Mouse (Mus musculus) erythroblast, embryonic 14.5 days (primary cell): ENCODE data around the gene Erich6. TPM values are rescaled to one million over a fixed set of nuclear protein-coding genes. Genes with fewer than 3 reads are reported as not detected.

Experiments
- H3K27me3 ChIP-seq: 2 replicates; pipeline ENCODE4 v1.6.1; 2012; ENCODE audit warnings: inconsistent platforms; ENCODE audit not compliant: control insufficient read depth
- H3K36me3 ChIP-seq: 2 replicates; pipeline ENCODE4 v1.6.1; 2012; ENCODE audit warnings: mild to moderate bottlenecking, inconsistent platforms; ENCODE audit not compliant: control insufficient read depth
- H3K4me1 ChIP-seq: 2 replicates; pipeline ENCODE4 v1.6.1; 2012; ENCODE audit warnings: inconsistent platforms; ENCODE audit not compliant: control insufficient read depth
- H3K4me3 ChIP-seq: replicated peaks from 2 replicates; pipeline ENCODE3; 2012; ENCODE audit warnings: moderate library complexity, mild to moderate bottlenecking, inconsistent platforms
- H3K9me3 ChIP-seq: 2 replicates; pipeline ENCODE4 v1.6.1; 2012; ENCODE audit warnings: low read length, inconsistent platforms, mixed read lengths; ENCODE audit not compliant: control insufficient read depth
- GATA1 ChIP-seq: IDR thresholded peaks from 2 replicates; pipeline ENCODE4 v1.6.1; 2012; ENCODE audit warnings: low read length, inconsistent platforms, mixed read lengths
- TAL1 ChIP-seq: IDR thresholded peaks from 3 replicates; pipeline ENCODE4 v1.6.1; 2012; ENCODE audit warnings: low read length, inconsistent platforms, mixed read lengths
- polyA plus RNA-seq: library from polyadenylated mRNA; stranded (reverse); fragments of >175 nt; gene quantifications from 2 replicates; pipeline ENCODE4 v1.2.3, GENCODE M21; 2012

Erich6 gene
- polyA plus RNA-seq, 1 experiment, result not detected

GRCm38 (mm10) chr3:58678384-58678783 lies 41.4 kb upstream of the Erich6 start:
- Histone ChIP-seq H3K9me3 (no peaks in the 10 kb centered on the region), H3K4me3 (no peak overlapping the region), H3K27me3 (no peaks in the 10 kb centered on the region), H3K4me1 (no peaks in the 10 kb centered on the region), H3K36me3 (peaks cover 8% of the 10 kb centered on the region; the same call in 1 of the 2 replicates)
- TF ChIP-seq GATA1 (no peak), TAL1 (no peak)

GRCm38 (mm10) chr3:58677615-58678014 lies 40.6 kb upstream of the Erich6 start:
- H3K27me3 ChIP-seq, result no peaks in the 10 kb centered on the region
- H3K9me3 ChIP-seq, result no peaks in the 10 kb centered on the region
- peaks cover 8% of the 10 kb centered on the region; the same call in 1 of the 2 replicates for H3K36me3 ChIP-seq
- H3K4me1 ChIP-seq, result no peaks in the 10 kb centered on the region
- TF ChIP-seq TAL1 (no peak), GATA1 (no peak)
- no peak overlapping the region for H3K4me3 ChIP-seq

GRCm38 (mm10) chr3:58673295-58673694 lies 36.3 kb upstream of the Erich6 start:
- H3K36me3 ChIP-seq, result peaks cover 8% of the 10 kb centered on the region; the same call in 1 of the 2 replicates
- TF ChIP-seq TAL1 (no peak), GATA1 (no peak)
- no peaks in the 10 kb centered on the region for H3K9me3 ChIP-seq
- H3K4me1 ChIP-seq, result no peaks in the 10 kb centered on the region
- H3K27me3 ChIP-seq, result no peaks in the 10 kb centered on the region
- H3K4me3 ChIP-seq, result no peak overlapping the region

GRCm38 (mm10) chr3:58672481-58673183 lies 35.6 kb upstream of the Erich6 start:
- Histone ChIP-seq H3K27me3 (no peaks in the 10 kb centered on the region), H3K4me3 (no peak overlapping the region), H3K4me1 (no peaks in the 10 kb centered on the region), H3K36me3 (peaks cover 8% of the 10 kb centered on the region; the same call in 1 of the 2 replicates), H3K9me3 (no peaks in the 10 kb centered on the region)
- no peak for TF ChIP-seq TAL1
- no peak for TF ChIP-seq GATA1

GRCm38 (mm10) chr3:58671616-58672250 lies 34.7 kb upstream of the Erich6 start:
- no peaks in the 10 kb centered on the region for H3K27me3 ChIP-seq
- no peaks in the 10 kb centered on the region for H3K4me1 ChIP-seq
- no peak for TF ChIP-seq GATA1
- TF ChIP-seq TAL1, result no peak
- no peaks in the 10 kb centered on the region for H3K9me3 ChIP-seq
- peaks cover 8% of the 10 kb centered on the region; the same call in 1 of the 2 replicates for H3K36me3 ChIP-seq
- no peak overlapping the region for H3K4me3 ChIP-seq

- peaks cover 2% of the 10 kb centered on the region; the same call in 1 of the 2 replicates for H3K9me3 ChIP-seq
- H3K27me3 ChIP-seq, result no peaks in the 10 kb centered on the region
- no peak overlapping the region for H3K4me3 ChIP-seq
- no peaks in the 10 kb centered on the region for H3K4me1 ChIP-seq
- no peaks in the 10 kb centered on the region for H3K36me3 ChIP-seq
- TF ChIP-seq GATA1 (no peak), TAL1 (no peak)
Measured at GRCm38 (mm10) chr3:58663970-58664369, 27.0 kb upstream of the Erich6 start.

GRCm38 (mm10) chr3:58660636-58661035 lies 23.6 kb upstream of the Erich6 start:
- TF ChIP-seq GATA1 (no peak), TAL1 (no peak)
- Histone ChIP-seq H3K27me3 (no peaks in the 10 kb centered on the region), H3K36me3 (no peaks in the 10 kb centered on the region), H3K4me1 (no peaks in the 10 kb centered on the region; the same call in 1 of the 2 replicates), H3K9me3 (no peaks in the 10 kb centered on the region), H3K4me3 (no peak overlapping the region)

GRCm38 (mm10) chr3:58657356-58657755 lies 20.3 kb upstream of the Erich6 start:
- no peaks in the 10 kb centered on the region for H3K27me3 ChIP-seq
- TF ChIP-seq TAL1 (no peak), GATA1 (no peak)
- no peak overlapping the region for H3K4me3 ChIP-seq
- no peaks in the 10 kb centered on the region; the same call in 1 of the 2 replicates for H3K4me1 ChIP-seq
- H3K9me3 ChIP-seq, result no peaks in the 10 kb centered on the region
- no peaks in the 10 kb centered on the region for H3K36me3 ChIP-seq

GRCm38 (mm10) chr3:58655362-58656130 lies 18.5 kb upstream of the Erich6 start:
- H3K4me3 ChIP-seq, result no peak overlapping the region
- no peaks in the 10 kb centered on the region for H3K27me3 ChIP-seq
- TF ChIP-seq TAL1 (no peak), GATA1 (no peak)
- no peaks in the 10 kb centered on the region; the same call in 1 of the 2 replicates for H3K4me1 ChIP-seq
- no peaks in the 10 kb centered on the region for H3K9me3 ChIP-seq
- no peaks in the 10 kb centered on the region for H3K36me3 ChIP-seq
